Mouse (Mus musculus) liver, embryonic 16.5 days (tissue): ENCODE data around the gene Napb. TPM values are rescaled to one million over a fixed set of nuclear protein-coding genes. Genes with fewer than 3 reads are reported as not detected.

Source experiments
- polyA plus RNA-seq: library from polyadenylated mRNA; unstranded; fragments of >200 nt; fragmentation: Nextera tagmentation; extraction: Ambion mirVana; gene quantifications from 2 replicates; pipeline ENCODE4 v1.2.1, GENCODE M21; 2015

The Napb gene
- polyA plus RNA-seq, 1 experiment from 2014 or later: 0.34 TPM

Other genes starting within 250 kb of the Napb start
- 41.4 and 45.1 TPM in 2 replicates for gene Nxt1, start 59.9 kb downstream of the Napb start, polyA plus RNA-seq
- gene Gzf1, start 51.4 kb downstream of the Napb start, polyA plus RNA-seq: 11.7 and 13.9 TPM in 2 replicates
- not detected in 2 replicates for gene Cstl1, start 17.9 kb upstream of the Napb start, polyA plus RNA-seq
- gene Cst11, start 39.0 kb upstream of the Napb start, polyA plus RNA-seq: not detected in 2 replicates
- not detected in 2 replicates for gene 8030411F24Rik, start 49.5 kb upstream of the Napb start, polyA plus RNA-seq
- not detected in 2 replicates for gene Cst12, start 56.9 kb upstream of the Napb start, polyA plus RNA-seq
- gene Cst8, start 66.3 kb upstream of the Napb start, polyA plus RNA-seq: 0.43 and 0.79 TPM in 2 replicates
- not detected in 2 replicates for gene Cst13, start 87.6 kb upstream of the Napb start, polyA plus RNA-seq
- gene Cst9, start 102.7 kb upstream of the Napb start, polyA plus RNA-seq: not detected in 2 replicates
- not detected in 2 replicates for gene 9230104L09Rik, start 132.6 kb upstream of the Napb start, polyA plus RNA-seq
- 179 and 183 TPM in 2 replicates for gene Cst3, start 143.2 kb upstream of the Napb start, polyA plus RNA-seq